Mouse (Mus musculus): ENCODE data around the gene Pigg. TPM values are rescaled to one million over a fixed set of nuclear protein-coding genes. Genes with fewer than 3 reads are reported as not detected.
"Not testable (repeated sequence)": the region's sequence is repeated elsewhere in the genome, so short reads cannot be mapped to it uniquely, and the experiment has no call there.

Pigg gene
- 1 to 10 TPM; 4.7 to 5.6 TPM for total RNA-seq (2021)
- long read RNA-seq, experiment 1, full-length matches to known transcripts = 2 of 8 reads
- long read RNA-seq, experiment 1, partial matches to known transcripts = 1 of 8 reads
- long read RNA-seq, experiment 1, other reads (novel, unspliced or antisense) = 5 of 8 reads
- long read RNA-seq, experiment 2, full-length matches to known transcripts = 2 of 10 reads
- long read RNA-seq, experiment 2, partial matches to known transcripts = 0 of 10 reads
- long read RNA-seq, experiment 2, other reads (novel, unspliced or antisense) = 8 of 10 reads

- DNase-seq (ENCODE audit: low spot score in 2 of 2) = peak; percentile 84 to 90
These were observed at the start of gene Pigg for GRCm38 (mm10) chr5:108312224-108313064. Gene Pigg (plus strand): TSS chr5:108312609.

- peak in 1 of 2 experiments; percentile 27 for DNase-seq (ENCODE audit: low spot score in 2 of 2)
These were observed 49.7 kb upstream of the Pigg start for GRCm38 (mm10) chr5:108262722-108263121.

- not testable (repeated sequence) for DNase-seq (ENCODE audit: low spot score in 2 of 2)
These were observed 48.6 kb upstream of the Pigg start for GRCm38 (mm10) chr5:108263785-108264184.

- no peak for DNase-seq (ENCODE audit: low spot score in 2 of 2)
These were observed 45.4 kb upstream of the Pigg start for GRCm38 (mm10) chr5:108266990-108267389.

GRCm38 (mm10) chr5:108268127-108269062 lies 44.0 kb upstream of the Pigg start, which contains the start of gene Dr1:
Gene Dr1 (plus strand): TSS chr5:108268897.
- peak; percentile 79 to 87 for DNase-seq (ENCODE audit: low spot score in 2 of 2)

GRCm38 (mm10) chr5:108269063-108269810 lies 43.2 kb upstream of the Pigg start:
- peak in 1 of 2 experiments; percentile 18 for DNase-seq (ENCODE audit: low spot score in 2 of 2)

- DNase-seq (ENCODE audit: low spot score in 2 of 2) = no peak
These were observed 42.6 kb upstream of the Pigg start for GRCm38 (mm10) chr5:108269811-108270151.

GRCm38 (mm10) chr5:108270415-108270814 lies 42.0 kb upstream of the Pigg start:
- DNase-seq (ENCODE audit: low spot score in 2 of 2) = no peak

GRCm38 (mm10) chr5:108271345-108271744 lies 41.1 kb upstream of the Pigg start:
- not testable (repeated sequence) for DNase-seq (ENCODE audit: low spot score in 2 of 2)

- DNase-seq (ENCODE audit: low spot score in 2 of 2) = no peak
These were observed 25.5 kb upstream of the Pigg start for GRCm38 (mm10) chr5:108286957-108287356.

GRCm38 (mm10) chr5:108301567-108301966 lies 10.8 kb upstream of the Pigg start:
- no peak for DNase-seq (ENCODE audit: low spot score in 2 of 2)

- no peak for DNase-seq (ENCODE audit: low spot score in 2 of 2)
These were observed 854 bp downstream of the Pigg start for GRCm38 (mm10) chr5:108313065-108313860.

- no peak for DNase-seq (ENCODE audit: low spot score in 2 of 2)
These were observed 18.6 kb downstream of the Pigg start for GRCm38 (mm10) chr5:108331051-108331450.

- DNase-seq (ENCODE audit: low spot score in 2 of 2) = no peak
These were observed 25.0 kb downstream of the Pigg start for GRCm38 (mm10) chr5:108337385-108337784.

GRCm38 (mm10) chr5:108338049-108338448 lies 25.6 kb downstream of the Pigg start:
- DNase-seq (ENCODE audit: low spot score in 2 of 2) = no peak

- DNase-seq (ENCODE audit: low spot score in 2 of 2) = no peak
These were observed 31.3 kb downstream of the Pigg start for GRCm38 (mm10) chr5:108343680-108344170.

GRCm38 (mm10) chr5:108345313-108346071 lies 33.1 kb downstream of the Pigg start:
- DNase-seq (ENCODE audit: low spot score in 2 of 2) = no peak

- no peak for DNase-seq (ENCODE audit: low spot score in 2 of 2)
These were observed 35.4 kb downstream of the Pigg start for GRCm38 (mm10) chr5:108347843-108348242.

Data from gastrocnemius, postnatal 4 days (tissue).